Mouse (Mus musculus): ENCODE measurements around the gene Pgs1.
A peak's percentile ranks its signal among the peaks of the same experiment; 100 is the strongest.

Gene Pgs1

GRCm38 (mm10) chr11:118060038-118060437 is 73.9 kb downstream of the Pgs1 start:
- DNase-seq, result no peak

- no peak for DNase-seq
Measured at GRCm38 (mm10) chr11:118067588-118067987, 81.5 kb downstream of the Pgs1 start.

- DNase-seq, result no peak
Measured at GRCm38 (mm10) chr11:118068812-118069332, 82.8 kb downstream of the Pgs1 start.

GRCm38 (mm10) chr11:118071227-118071912 is 85.3 kb downstream of the Pgs1 start:
- peak; percentile 54 for DNase-seq
